Mouse (Mus musculus) c-Kit-negative CD71-positive TER-119-positive erythroid progenitor cells, embryonic 14.5 days (primary cell): ENCODE measurements around the gene Mn1.

Experiments
- DNase-seq: peaks from one replicate; pipeline ENCODE4 v3.0.0-alpha.2; 2013; ENCODE audit warnings: low read depth, low spot score

Mn1 gene

GRCm38 (mm10) chr5:111416591-111417374 is at the start of gene Mn1:
Gene Mn1 (plus strand): TSS chr5:111417362.
- DNase-seq = no peak

- DNase-seq = no peak
Measured at GRCm38 (mm10) chr5:111367937-111368517, 49.1 kb upstream of the Mn1 start.

- DNase-seq = no peak
Measured at GRCm38 (mm10) chr5:111368576-111368975, 48.6 kb upstream of the Mn1 start.

GRCm38 (mm10) chr5:111375616-111376015 is 41.5 kb upstream of the Mn1 start:
- DNase-seq = no peak

- no peak for DNase-seq
Measured at GRCm38 (mm10) chr5:111376276-111377020, 40.7 kb upstream of the Mn1 start.

GRCm38 (mm10) chr5:111378126-111378993 is 38.8 kb upstream of the Mn1 start:
- no peak for DNase-seq

- DNase-seq = no peak
Measured at GRCm38 (mm10) chr5:111383335-111383734, 33.8 kb upstream of the Mn1 start.

GRCm38 (mm10) chr5:111390911-111391310 is 26.3 kb upstream of the Mn1 start:
- DNase-seq = no peak

- no peak for DNase-seq
Measured at GRCm38 (mm10) chr5:111391485-111391884, 25.7 kb upstream of the Mn1 start.

GRCm38 (mm10) chr5:111393346-111394197 is 23.6 kb upstream of the Mn1 start:
- no peak for DNase-seq

- DNase-seq = no peak
Measured at GRCm38 (mm10) chr5:111394198-111395053, 22.7 kb upstream of the Mn1 start.

- no peak for DNase-seq
Measured at GRCm38 (mm10) chr5:111395771-111396170, 21.4 kb upstream of the Mn1 start.

- no peak for DNase-seq
Measured at GRCm38 (mm10) chr5:111396199-111396598, 21.0 kb upstream of the Mn1 start.

- DNase-seq = no peak
Measured at GRCm38 (mm10) chr5:111398471-111398870, 18.7 kb upstream of the Mn1 start.

GRCm38 (mm10) chr5:111399271-111399670 is 17.9 kb upstream of the Mn1 start:
- no peak for DNase-seq

GRCm38 (mm10) chr5:111401879-111402650 is 15.1 kb upstream of the Mn1 start:
- DNase-seq = no peak

GRCm38 (mm10) chr5:111402651-111402996 is 14.5 kb upstream of the Mn1 start:
- no peak for DNase-seq

GRCm38 (mm10) chr5:111404721-111405120 is 12.4 kb upstream of the Mn1 start:
- DNase-seq = no peak

- no peak for DNase-seq
Measured at GRCm38 (mm10) chr5:111408470-111409105, 8.6 kb upstream of the Mn1 start.
